Mouse (Mus musculus): ENCODE results near the gene Tmod4. TPM values are rescaled to one million over a fixed set of nuclear protein-coding genes. Genes with fewer than 3 reads are reported as not detected.
A peak's percentile ranks its signal among the peaks of the same experiment; 100 is the strongest.

Tmod4 gene
- total and polyA plus RNA-seq, 2 experiments from 2014 or later: 0.41 TPM; not detected in 1

- H3K27me3 ChIP-seq (ENCODE audit: insufficient read depth, low read length): no peaks in the 10 kb centered on the region
- ATAC-seq (ENCODE audit: low FRiP score): 0 out of 2 replicates have a peak, but pooled peaks have one; percentile 5
- H3K4me1 ChIP-seq (ENCODE audit: insufficient read depth, low read length): peaks cover 30% of the 10 kb centered on the region
- peak overlapping the region; percentile 76 for H3K4me2 ChIP-seq (ENCODE audit: low read depth, low read length, poor library complexity, severe bottlenecking)
- peak overlapping the region; percentile 85 for H3K4me3 ChIP-seq (ENCODE audit: low read depth, low read length)
- WGBS: 0% methylated on average over 9 of the region's 9 CpGs
- H3K36me3 ChIP-seq (ENCODE audit: insufficient read depth, low read length): peaks cover 9% of the 10 kb centered on the region
- H3K9me3 ChIP-seq (ENCODE audit: low read length): no peaks in the 10 kb centered on the region
- peak overlapping the region; percentile 80 for H3K9ac ChIP-seq (replicated peaks; ENCODE audit: low read length, poor library complexity, severe bottlenecking)
- no peak for TF ChIP-seq CTCF (IDR thresholded peaks at IDR 0.05)
- peak overlapping the region; percentile 79 for H3K27ac ChIP-seq (ENCODE audit: low read depth, low read length)
- DNase-seq (ENCODE audit: low spot score): peak; percentile 42
Observed at GRCm38 (mm10) chr3:95161618-95162344, 37.5 kb downstream of the Tmod4 start.

GRCm38 (mm10) chr3:95162345-95162628, 38.0 kb downstream of the Tmod4 start:
- Histone ChIP-seq H3K9ac (replicated peaks; ENCODE audit: low read length, poor library complexity, severe bottlenecking) (peak overlapping the region; percentile 80), H3K4me2 (ENCODE audit: low read depth, low read length, poor library complexity, severe bottlenecking) (peak overlapping the region; percentile 76), H3K9me3 (ENCODE audit: low read length) (no peaks in the 10 kb centered on the region), H3K4me3 (ENCODE audit: low read depth, low read length) (peak overlapping the region; percentile 85), H3K4me1 (ENCODE audit: insufficient read depth, low read length) (peaks cover 30% of the 10 kb centered on the region), H3K36me3 (ENCODE audit: insufficient read depth, low read length) (peaks cover 14% of the 10 kb centered on the region), H3K27me3 (ENCODE audit: insufficient read depth, low read length) (no peaks in the 10 kb centered on the region), H3K27ac (ENCODE audit: low read depth, low read length) (peak overlapping the region; percentile 79)
- DNase-seq (ENCODE audit: low spot score): no peak
- ATAC-seq (ENCODE audit: low FRiP score): no peak
- 11% methylated on average over 2 of the region's 2 CpGs for WGBS
- no peak for TF ChIP-seq CTCF (IDR thresholded peaks at IDR 0.05)

GRCm38 (mm10) chr3:95163419-95164255, 39.4 kb downstream of the Tmod4 start:
- WGBS: 49% methylated on average over 11 of the region's 11 CpGs
- peak overlapping the region; percentile 76; the same call in 1 of the 2 replicates for H3K4me2 ChIP-seq (ENCODE audit: low read depth, low read length, poor library complexity, severe bottlenecking)
- no peak overlapping the region for H3K4me3 ChIP-seq (ENCODE audit: low read depth, low read length)
- no peak for TF ChIP-seq CTCF (IDR thresholded peaks at IDR 0.05)
- no peak overlapping the region for H3K27ac ChIP-seq (ENCODE audit: low read depth, low read length)
- H3K9me3 ChIP-seq (ENCODE audit: low read length): no peaks in the 10 kb centered on the region
- peaks cover 28% of the 10 kb centered on the region for H3K36me3 ChIP-seq (ENCODE audit: insufficient read depth, low read length)
- H3K27me3 ChIP-seq (ENCODE audit: insufficient read depth, low read length): no peaks in the 10 kb centered on the region
- H3K9ac ChIP-seq (replicated peaks; ENCODE audit: low read length, poor library complexity, severe bottlenecking): 0 out of 2 replicates have a peak overlapping the region, but pooled peaks have one; percentile 5
- H3K4me1 ChIP-seq (ENCODE audit: insufficient read depth, low read length): peaks cover 30% of the 10 kb centered on the region
- DNase-seq (ENCODE audit: low spot score) (peak; percentile 47), ATAC-seq (ENCODE audit: low FRiP score) (no peak)

GRCm38 (mm10) chr3:95164256-95164550, 39.9 kb downstream of the Tmod4 start:
- Histone ChIP-seq H3K4me1 (ENCODE audit: insufficient read depth, low read length) (peaks cover 30% of the 10 kb centered on the region), H3K4me3 (ENCODE audit: low read depth, low read length) (no peak overlapping the region), H3K4me2 (ENCODE audit: low read depth, low read length, poor library complexity, severe bottlenecking) (no peak overlapping the region), H3K36me3 (ENCODE audit: insufficient read depth, low read length) (peaks cover 33% of the 10 kb centered on the region), H3K9me3 (ENCODE audit: low read length) (no peaks in the 10 kb centered on the region), H3K9ac (replicated peaks; ENCODE audit: low read length, poor library complexity, severe bottlenecking) (no peak overlapping the region), H3K27ac (ENCODE audit: low read depth, low read length) (no peak overlapping the region), H3K27me3 (ENCODE audit: insufficient read depth, low read length) (no peaks in the 10 kb centered on the region)
- ATAC-seq (ENCODE audit: low FRiP score) (no peak), DNase-seq (ENCODE audit: low spot score) (no peak)
- TF ChIP-seq CTCF (IDR thresholded peaks at IDR 0.05): no peak
- 91% methylated on average over 4 of the region's 5 CpGs for WGBS

GRCm38 (mm10) chr3:95164840-95165239, 40.6 kb downstream of the Tmod4 start:
- WGBS: 81% methylated on average over 5 of the region's 5 CpGs
- Histone ChIP-seq H3K27me3 (ENCODE audit: insufficient read depth, low read length) (no peaks in the 10 kb centered on the region), H3K9me3 (ENCODE audit: low read length) (no peaks in the 10 kb centered on the region), H3K4me1 (ENCODE audit: insufficient read depth, low read length) (peaks cover 24% of the 10 kb centered on the region), H3K4me2 (ENCODE audit: low read depth, low read length, poor library complexity, severe bottlenecking) (no peak overlapping the region), H3K9ac (replicated peaks; ENCODE audit: low read length, poor library complexity, severe bottlenecking) (no peak overlapping the region), H3K36me3 (ENCODE audit: insufficient read depth, low read length) (peaks cover 40% of the 10 kb centered on the region), H3K27ac (ENCODE audit: low read depth, low read length) (no peak overlapping the region), H3K4me3 (ENCODE audit: low read depth, low read length) (no peak overlapping the region)
- ATAC-seq (ENCODE audit: low FRiP score): no peak
- no peak for DNase-seq (ENCODE audit: low spot score)
- TF ChIP-seq CTCF (IDR thresholded peaks at IDR 0.05): no peak

GRCm38 (mm10) chr3:95169996-95170395, 45.7 kb downstream of the Tmod4 start:
- Histone ChIP-seq H3K27me3 (ENCODE audit: insufficient read depth, low read length) (no peaks in the 10 kb centered on the region), H3K4me1 (ENCODE audit: insufficient read depth, low read length) (no peaks in the 10 kb centered on the region), H3K4me2 (ENCODE audit: low read depth, low read length, poor library complexity, severe bottlenecking) (no peak overlapping the region), H3K27ac (ENCODE audit: low read depth, low read length) (no peak overlapping the region), H3K9ac (replicated peaks; ENCODE audit: low read length, poor library complexity, severe bottlenecking) (no peak overlapping the region), H3K9me3 (ENCODE audit: low read length) (no peaks in the 10 kb centered on the region), H3K4me3 (ENCODE audit: low read depth, low read length) (no peak overlapping the region), H3K36me3 (ENCODE audit: insufficient read depth, low read length) (peaks cover 69% of the 10 kb centered on the region)
- no peak for ATAC-seq (ENCODE audit: low FRiP score)
- 92% methylated on average over 10 of the region's 10 CpGs for WGBS
- no peak for DNase-seq (ENCODE audit: low spot score)
- TF ChIP-seq CTCF (IDR thresholded peaks at IDR 0.05): no peak

Measured in midbrain, postnatal 0 days (tissue).